Mouse (Mus musculus) heart, adult 11 months (tissue): Measurements from ENCODE around the gene Strn4.

Source experiments
- DNase-seq: peaks from one replicate; pipeline ENCODE4 v3.0.0; 2022

Strn4 gene

GRCm38 (mm10) chr7:16815351-16815941 lies at the start of gene Strn4:
Strn4 (plus strand) TSS chr7:16815889.
- DNase-seq = no peak

- no peak for DNase-seq
These were observed 49.2 kb upstream of the Strn4 start for GRCm38 (mm10) chr7:16766443-16766842.

GRCm38 (mm10) chr7:16775888-16776287 lies 39.8 kb upstream of the Strn4 start:
- DNase-seq = no peak

- DNase-seq = peak; percentile 99
These were observed 35.6 kb upstream of the Strn4 start for GRCm38 (mm10) chr7:16780076-16780475.

GRCm38 (mm10) chr7:16780825-16781554 lies 34.7 kb upstream of the Strn4 start, which contains the start of gene Slc1a5:
Slc1a5 (plus strand) TSS chr7:16781340.
- DNase-seq = peak; percentile 100

GRCm38 (mm10) chr7:16781555-16781815 lies 34.2 kb upstream of the Strn4 start:
- DNase-seq = no peak

- peak; percentile 95 for DNase-seq
These were observed 33.7 kb upstream of the Strn4 start for GRCm38 (mm10) chr7:16781816-16782554.

- DNase-seq = no peak
These were observed 33.0 kb upstream of the Strn4 start for GRCm38 (mm10) chr7:16782555-16783125.

GRCm38 (mm10) chr7:16783224-16783688 lies 32.4 kb upstream of the Strn4 start:
- peak; percentile 95 for DNase-seq

GRCm38 (mm10) chr7:16783758-16784415 lies 31.8 kb upstream of the Strn4 start:
- peak; percentile 96 for DNase-seq

- DNase-seq = peak; percentile 94
These were observed 31.2 kb upstream of the Strn4 start for GRCm38 (mm10) chr7:16784498-16784976.

GRCm38 (mm10) chr7:16785541-16786083 lies 30.1 kb upstream of the Strn4 start:
- peak; percentile 93 for DNase-seq

GRCm38 (mm10) chr7:16792316-16792715 lies 23.4 kb upstream of the Strn4 start:
- DNase-seq = no peak

- no peak for DNase-seq
These were observed 22.5 kb upstream of the Strn4 start for GRCm38 (mm10) chr7:16793010-16793725.

- no peak for DNase-seq
These were observed 20.8 kb upstream of the Strn4 start for GRCm38 (mm10) chr7:16794886-16795285.

- DNase-seq = no peak
These were observed 11.2 kb upstream of the Strn4 start for GRCm38 (mm10) chr7:16804409-16805028.

- DNase-seq = no peak
These were observed 7.8 kb upstream of the Strn4 start for GRCm38 (mm10) chr7:16807936-16808335.

GRCm38 (mm10) chr7:16808647-16809046 lies 7.0 kb upstream of the Strn4 start:
- DNase-seq = peak; percentile 96

GRCm38 (mm10) chr7:16809739-16810138 lies 6.0 kb upstream of the Strn4 start:
- peak; percentile 95 for DNase-seq

GRCm38 (mm10) chr7:16810399-16810919 lies 5.2 kb upstream of the Strn4 start:
- DNase-seq = peak; percentile 91
